Mouse (Mus musculus): ENCODE results near the gene Daxx. TPM values are rescaled to one million over a fixed set of nuclear protein-coding genes. Genes with fewer than 3 reads are reported as not detected.

The Daxx gene
- polyA plus RNA-seq, 1 experiment from 2014 or later = 39.1 TPM

DNA sequence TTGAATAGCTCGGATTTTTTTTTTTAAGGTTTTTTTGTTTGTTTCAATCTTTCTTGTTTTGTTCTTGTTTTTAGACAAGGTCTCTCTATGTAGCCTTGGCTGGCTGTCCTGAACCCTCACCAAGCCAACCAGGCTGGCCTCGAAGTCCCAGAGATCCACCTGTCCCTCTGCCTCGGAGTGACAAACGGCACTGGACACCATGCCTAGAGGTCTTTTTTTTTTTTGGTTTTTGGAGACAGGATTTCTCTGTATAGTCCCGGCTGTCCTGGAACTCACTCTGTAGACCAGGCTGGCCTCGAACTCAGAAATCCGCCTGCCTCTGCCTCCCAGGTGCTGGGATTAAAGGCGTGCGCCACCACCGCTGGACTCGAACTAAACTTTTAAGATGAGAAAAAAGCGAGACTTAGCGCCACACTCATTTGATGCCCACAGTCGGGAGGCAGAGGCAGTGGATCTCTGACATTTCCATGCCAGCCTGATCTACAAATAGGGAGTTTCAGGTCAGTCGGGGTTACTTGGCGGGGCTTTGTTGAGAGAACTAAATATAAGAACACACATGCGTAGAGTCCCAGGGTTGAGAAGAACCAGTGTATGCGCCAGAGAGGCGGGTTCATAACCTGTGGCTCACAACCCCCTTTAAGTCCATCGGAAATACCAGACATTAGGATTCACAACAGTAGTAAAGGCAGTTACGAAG is 19.2 kb downstream of the Daxx start:
- H3K27ac ChIP-seq = no peak overlapping the region
- H3K4me1 ChIP-seq = peaks cover 17% of the 10 kb centered on the region
- peak overlapping the region; percentile 53; the same call in 1 of the 2 replicates for H3K9ac ChIP-seq
- ATAC-seq (ENCODE audit: insufficient read depth, low FRiP score, low read depth) = no peak
- H3K4me2 ChIP-seq = peak overlapping the region; percentile 95
- no peaks in the 10 kb centered on the region for H3K27me3 ChIP-seq (replicated peaks)
- peak overlapping the region; percentile 81 for H3K4me3 ChIP-seq (replicated peaks)
- WGBS = 60% methylated on average over 21 of the region's 21 CpGs
- H3K9me3 ChIP-seq = no peaks in the 10 kb centered on the region
- H3K36me3 ChIP-seq = no peaks in the 10 kb centered on the region; the same call in 1 of the 2 replicates

DNA sequence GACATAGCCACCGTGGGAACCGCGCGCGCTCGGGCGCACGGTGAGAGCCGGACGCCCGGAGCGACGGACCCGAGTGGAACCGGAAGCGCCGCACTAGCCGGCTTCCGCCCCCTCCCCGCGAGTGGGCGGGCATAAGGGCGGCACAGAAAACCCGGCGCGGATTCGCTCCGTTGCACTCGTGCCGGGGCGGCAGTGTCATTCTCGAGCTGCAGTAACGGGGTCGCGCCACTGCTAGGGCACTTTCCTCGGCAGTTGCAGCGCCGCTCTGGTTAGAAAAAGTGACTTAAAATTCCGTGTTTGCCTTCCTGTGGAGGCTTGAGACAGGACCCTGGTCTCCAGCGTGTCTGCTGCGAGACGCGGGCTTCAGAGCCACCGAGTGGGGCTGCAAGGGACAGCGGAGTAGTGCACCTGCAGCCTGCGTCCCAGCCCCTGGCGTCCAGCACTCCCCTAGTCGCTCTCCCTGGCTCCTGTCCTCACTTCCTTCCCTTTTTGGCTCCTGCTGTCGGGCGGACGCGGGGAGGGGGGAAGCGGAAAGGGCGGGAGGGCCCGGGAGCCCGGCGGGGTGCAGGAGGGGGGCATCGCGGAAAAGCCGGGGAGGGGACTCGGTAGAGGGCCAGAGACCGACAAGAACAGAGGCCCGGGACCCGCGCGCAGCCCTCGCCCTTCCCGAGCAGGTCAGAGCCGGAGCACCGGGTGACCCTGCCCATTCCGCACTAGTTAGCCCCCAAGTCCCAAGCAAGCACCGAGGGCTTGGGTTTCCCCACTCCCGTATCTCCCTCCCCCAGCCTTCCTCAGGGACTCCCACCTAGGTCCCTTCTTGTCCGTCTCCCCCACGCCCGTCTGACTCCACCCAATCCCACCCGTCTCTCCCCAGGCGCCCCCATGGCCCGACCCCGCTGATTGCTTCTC is 20.4 kb downstream of the Daxx start, which contains the start of gene Rgl2:
Gene Rgl2, plus strand, starts transcription at position 173 of the 909 bp plus-strand sequence.
- Histone ChIP-seq H3K27me3 (replicated peaks) (no peaks in the 10 kb centered on the region), H3K4me1 (peaks cover 17% of the 10 kb centered on the region), H3K36me3 (no peaks in the 10 kb centered on the region; the same call in 1 of the 2 replicates), H3K9me3 (no peaks in the 10 kb centered on the region), H3K4me3 (replicated peaks) (peak within 1 kb of the TSS; percentile 81), H3K27ac (peak within 1 kb of the TSS; percentile 98), H3K4me2 (peak within 1 kb of the TSS; percentile 95), H3K9ac (peak within 1 kb of the TSS; percentile 68)
- WGBS = under 1% methylated on average over 75 of the region's 80 CpGs
- ATAC-seq (ENCODE audit: insufficient read depth, low FRiP score, low read depth) = peak; percentile 83

DNA sequence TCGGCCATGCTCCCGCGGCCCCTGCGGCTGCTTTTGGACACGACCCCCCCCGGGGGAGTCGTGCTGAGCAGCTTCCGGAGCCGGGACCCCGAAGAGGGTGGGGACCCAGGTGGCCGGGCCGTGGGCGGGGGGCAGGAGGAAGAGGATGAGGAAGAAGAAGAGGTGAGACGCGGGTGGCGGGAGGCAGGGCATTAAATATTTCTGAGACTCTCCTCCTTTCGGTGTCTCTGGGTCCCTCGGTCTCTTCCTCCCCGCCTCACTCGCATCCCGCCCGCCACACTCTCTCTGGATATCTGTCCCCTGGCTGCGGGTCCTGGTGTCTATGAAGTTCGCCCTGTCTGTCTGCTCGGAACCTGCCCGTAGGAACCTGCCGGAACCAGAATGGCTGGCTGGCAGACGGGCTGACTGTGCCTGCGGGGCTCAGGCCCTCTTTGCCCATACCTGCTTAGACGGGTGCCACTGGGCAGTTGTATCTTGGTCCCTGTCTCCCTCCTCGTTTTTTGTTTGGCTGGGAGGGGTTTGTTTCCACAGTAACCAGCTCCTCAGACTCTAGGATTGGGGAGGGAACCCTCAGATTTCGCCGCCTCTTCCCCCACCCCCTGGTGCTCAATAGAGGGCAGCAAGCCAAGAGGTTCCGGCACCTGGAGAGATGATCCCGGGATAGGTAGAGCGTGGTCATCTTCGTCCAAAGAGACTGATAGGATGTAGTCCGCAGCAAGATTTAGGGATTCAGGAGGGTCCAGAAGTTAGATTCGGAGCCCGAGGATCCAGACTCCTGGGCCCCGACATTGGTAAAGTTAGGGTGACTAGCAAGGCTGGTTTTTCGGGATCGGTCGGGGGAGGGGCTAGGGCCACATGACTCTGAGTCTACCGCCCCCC is 21.3 kb downstream of the Daxx start:
- H3K4me1 ChIP-seq = peaks cover 17% of the 10 kb centered on the region
- no peaks in the 10 kb centered on the region for H3K27me3 ChIP-seq (replicated peaks)
- peak overlapping the region; percentile 98 for H3K27ac ChIP-seq
- peak overlapping the region; percentile 68 for H3K9ac ChIP-seq
- H3K4me3 ChIP-seq (replicated peaks) = peak overlapping the region; percentile 81
- H3K4me2 ChIP-seq = peak overlapping the region; percentile 95
- H3K9me3 ChIP-seq = no peaks in the 10 kb centered on the region
- ATAC-seq (ENCODE audit: insufficient read depth, low FRiP score, low read depth) = peak; percentile 28; the same call in 1 of the 2 replicates
- under 1% methylated on average over 40 of the region's 45 CpGs for WGBS
- peaks cover 4% of the 10 kb centered on the region; the same call in 1 of the 2 replicates for H3K36me3 ChIP-seq

DNA sequence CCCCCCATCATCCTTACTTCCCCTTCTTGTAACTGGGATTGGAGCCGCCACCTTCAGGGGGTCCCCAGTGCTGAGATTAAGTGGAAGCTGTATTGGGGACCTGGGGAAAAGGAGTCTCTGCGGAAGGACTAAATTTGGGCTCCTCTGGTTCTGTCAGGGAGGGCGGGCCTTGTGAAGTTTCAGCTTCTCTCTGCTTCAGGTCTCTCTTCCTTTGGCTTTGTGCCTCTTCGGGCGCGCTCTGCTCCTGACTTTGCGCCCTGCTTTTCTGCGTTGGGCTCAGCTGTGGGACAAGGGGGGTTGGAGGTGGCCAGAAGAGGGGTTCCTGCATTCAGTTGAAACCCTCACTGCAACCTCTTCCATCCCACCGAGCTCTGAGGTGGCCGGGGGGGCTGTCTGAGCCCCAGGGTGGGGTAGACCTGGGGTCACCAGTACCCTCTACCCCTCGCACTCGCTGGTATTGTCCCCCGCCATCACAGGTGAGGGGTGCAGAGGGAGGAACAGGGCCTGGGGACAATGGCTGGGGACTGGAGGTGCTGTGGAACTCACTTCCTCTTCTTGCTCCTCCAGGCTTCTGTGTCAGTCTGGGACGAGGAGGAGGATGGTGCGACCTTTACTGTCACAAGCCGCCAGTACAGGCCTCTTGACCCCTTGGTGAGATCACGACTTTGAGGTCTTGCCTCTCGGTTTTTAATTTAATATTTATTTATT is 22.1 kb downstream of the Daxx start:
- Histone ChIP-seq H3K27me3 (replicated peaks) (no peaks in the 10 kb centered on the region), H3K4me1 (peaks cover 17% of the 10 kb centered on the region), H3K9ac (0 out of 2 replicates have a peak overlapping the region, but pooled peaks have one; percentile 10), H3K4me2 (peak overlapping the region; percentile 95), H3K36me3 (0 out of 2 replicates have a peak, but pooled peaks cover 7% of the 10 kb centered on the region), H3K27ac (peak overlapping the region; percentile 98), H3K4me3 (replicated peaks) (peak overlapping the region; percentile 81), H3K9me3 (no peaks in the 10 kb centered on the region)
- 41% methylated on average over 18 of the region's 18 CpGs for WGBS
- no peak for ATAC-seq (ENCODE audit: insufficient read depth, low FRiP score, low read depth)

DNA sequence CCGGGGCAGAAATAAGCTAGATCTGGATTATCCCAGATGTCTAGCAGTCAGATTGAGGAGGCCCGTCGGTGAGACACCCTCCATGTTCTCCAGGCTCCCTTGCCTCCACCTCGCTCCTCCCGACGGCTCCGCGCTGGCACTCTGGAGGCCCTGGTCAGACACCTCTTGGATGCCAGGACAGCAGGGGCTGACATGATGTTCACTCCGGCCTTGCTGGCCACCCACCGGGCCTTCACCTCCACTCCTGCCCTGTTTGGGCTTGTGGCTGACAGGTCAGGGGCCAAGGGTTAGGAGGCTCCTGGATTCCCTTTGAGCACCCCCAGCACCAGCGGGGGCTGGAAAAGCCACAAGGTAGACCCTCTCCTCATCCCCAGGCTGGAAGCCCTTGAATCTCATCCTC is 22.7 kb downstream of the Daxx start:
- Histone ChIP-seq H3K36me3 (peaks cover 8% of the 10 kb centered on the region; the same call in 1 of the 2 replicates), H3K27me3 (replicated peaks) (no peaks in the 10 kb centered on the region), H3K27ac (no peak overlapping the region), H3K4me1 (peaks cover 17% of the 10 kb centered on the region), H3K9ac (no peak overlapping the region), H3K9me3 (no peaks in the 10 kb centered on the region), H3K4me2 (no peak overlapping the region), H3K4me3 (replicated peaks) (no peak overlapping the region)
- 94% methylated on average over 11 of the region's 11 CpGs for WGBS
- no peak for ATAC-seq (ENCODE audit: insufficient read depth, low FRiP score, low read depth)

DNA sequence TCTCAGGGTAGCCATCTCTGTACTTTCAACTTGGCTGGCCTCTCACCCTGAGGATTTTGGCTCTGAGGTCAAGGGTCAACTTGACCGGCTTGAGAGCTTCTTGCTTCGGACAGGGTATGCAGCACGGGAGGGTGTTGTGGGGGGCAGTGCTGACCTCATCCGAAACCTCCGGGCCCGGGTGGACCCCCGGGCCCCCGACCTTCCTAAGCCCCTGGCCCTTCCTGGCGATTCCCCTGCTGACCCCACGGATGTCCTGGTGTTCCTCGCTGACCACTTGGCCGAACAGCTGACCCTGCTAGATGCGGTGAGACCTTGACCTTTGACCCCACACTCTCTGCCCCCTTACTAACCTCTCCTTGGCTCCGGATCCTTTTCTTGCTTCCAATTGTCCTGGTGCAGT is 23.2 kb downstream of the Daxx start:
- Histone ChIP-seq H3K4me1 (peaks cover 17% of the 10 kb centered on the region), H3K9ac (no peak overlapping the region), H3K36me3 (peaks cover 13% of the 10 kb centered on the region), H3K27ac (no peak overlapping the region), H3K4me2 (no peak overlapping the region), H3K4me3 (replicated peaks) (no peak overlapping the region), H3K27me3 (replicated peaks) (no peaks in the 10 kb centered on the region), H3K9me3 (no peaks in the 10 kb centered on the region)
- no peak for ATAC-seq (ENCODE audit: insufficient read depth, low FRiP score, low read depth)
- 91% methylated on average over 14 of the region's 14 CpGs for WGBS

DNA sequence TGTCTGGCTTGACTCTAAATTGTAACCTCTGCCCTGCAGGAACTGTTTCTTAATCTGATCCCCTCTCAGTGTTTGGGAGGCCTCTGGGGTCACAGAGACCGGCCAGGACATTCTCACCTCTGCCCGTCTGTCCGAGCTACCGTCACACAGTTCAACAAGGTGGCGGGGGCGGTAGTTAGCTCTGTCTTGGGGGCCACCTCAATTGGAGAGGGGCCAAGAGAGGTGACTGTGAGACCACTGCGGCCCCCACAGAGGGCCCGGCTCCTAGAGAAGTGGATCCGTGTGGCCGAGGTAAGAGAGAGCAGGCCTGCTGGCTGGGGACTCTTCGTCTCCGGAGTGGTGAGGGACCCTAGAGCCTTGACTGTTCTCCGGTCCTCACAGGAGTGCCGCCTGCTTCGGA is 23.8 kb downstream of the Daxx start:
- no peak overlapping the region for H3K4me2 ChIP-seq
- peaks cover 17% of the 10 kb centered on the region for H3K4me1 ChIP-seq
- H3K27ac ChIP-seq = no peak overlapping the region
- H3K9me3 ChIP-seq = no peaks in the 10 kb centered on the region
- no peak overlapping the region for H3K4me3 ChIP-seq (replicated peaks)
- H3K27me3 ChIP-seq (replicated peaks) = no peaks in the 10 kb centered on the region
- H3K36me3 ChIP-seq = peaks cover 15% of the 10 kb centered on the region
- no peak overlapping the region for H3K9ac ChIP-seq
- no peak for ATAC-seq (ENCODE audit: insufficient read depth, low FRiP score, low read depth)
- WGBS = 91% methylated on average over 15 of the region's 15 CpGs

DNA sequence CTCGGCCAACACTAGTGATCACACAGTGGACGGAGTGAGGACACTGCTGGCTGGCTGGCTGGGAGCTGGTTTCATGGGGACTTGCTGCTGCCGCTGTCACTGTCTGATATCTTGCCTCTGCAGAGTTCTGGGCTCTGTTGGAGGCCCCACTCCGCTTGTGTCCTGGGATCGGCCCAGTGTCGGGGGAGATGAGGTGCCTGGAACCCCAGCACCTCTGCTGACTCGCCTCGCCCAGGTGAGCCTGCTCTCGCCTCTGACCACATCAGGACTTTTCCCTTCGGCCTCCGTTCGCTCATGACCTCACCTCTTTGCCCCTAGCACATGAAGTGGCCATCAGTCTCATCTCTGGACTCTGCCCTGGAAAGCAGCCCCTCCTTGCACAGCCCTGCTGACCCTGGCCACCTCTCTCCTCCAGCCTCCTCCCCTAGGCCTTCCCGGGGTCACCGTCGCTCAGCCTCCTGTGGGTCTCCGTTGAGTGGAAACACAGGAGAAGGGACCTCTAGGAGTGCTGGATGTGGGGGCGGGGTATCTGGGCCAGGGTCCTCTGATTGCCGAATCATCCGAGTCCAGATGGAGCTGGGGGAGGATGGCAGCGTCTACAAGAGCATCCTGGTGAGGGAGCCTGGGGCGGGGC is 26.3 kb downstream of the Daxx start:
- Histone ChIP-seq H3K9ac (no peak overlapping the region), H3K27ac (no peak overlapping the region), H3K4me2 (no peak overlapping the region), H3K36me3 (peaks cover 20% of the 10 kb centered on the region), H3K27me3 (replicated peaks) (no peaks in the 10 kb centered on the region), H3K9me3 (no peaks in the 10 kb centered on the region), H3K4me3 (replicated peaks) (no peak overlapping the region), H3K4me1 (peaks cover 20% of the 10 kb centered on the region)
- ATAC-seq (ENCODE audit: insufficient read depth, low FRiP score, low read depth) = no peak
- 80% methylated on average over 21 of the region's 21 CpGs for WGBS

DNA sequence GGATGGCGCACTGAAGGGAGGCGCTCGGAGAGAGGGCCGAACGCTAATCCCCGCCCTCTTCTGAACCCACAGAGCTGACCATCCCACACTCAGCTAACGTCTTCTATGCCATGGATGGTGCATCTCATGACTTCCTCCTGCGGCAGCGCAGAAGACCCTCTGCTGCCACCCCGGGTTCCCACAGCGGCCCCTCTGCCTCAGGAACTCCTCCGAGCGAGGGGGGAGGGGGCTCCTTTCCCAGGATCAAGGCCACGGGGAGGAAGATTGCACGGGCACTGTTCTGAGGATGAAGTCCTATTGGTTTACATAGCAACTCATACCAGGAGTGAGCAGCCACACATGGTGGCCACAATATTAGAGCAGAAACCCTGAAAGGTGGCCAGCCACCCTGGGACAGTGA is 27.8 kb downstream of the Daxx start:
- Histone ChIP-seq H3K27ac (no peak overlapping the region), H3K4me3 (replicated peaks) (no peak overlapping the region), H3K27me3 (replicated peaks) (no peaks in the 10 kb centered on the region), H3K4me1 (peaks cover 23% of the 10 kb centered on the region), H3K9me3 (no peaks in the 10 kb centered on the region), H3K9ac (no peak overlapping the region), H3K36me3 (peaks cover 20% of the 10 kb centered on the region), H3K4me2 (no peak overlapping the region)
- WGBS = 79% methylated on average over 15 of the region's 15 CpGs
- no peak for ATAC-seq (ENCODE audit: insufficient read depth, low FRiP score, low read depth)

DNA sequence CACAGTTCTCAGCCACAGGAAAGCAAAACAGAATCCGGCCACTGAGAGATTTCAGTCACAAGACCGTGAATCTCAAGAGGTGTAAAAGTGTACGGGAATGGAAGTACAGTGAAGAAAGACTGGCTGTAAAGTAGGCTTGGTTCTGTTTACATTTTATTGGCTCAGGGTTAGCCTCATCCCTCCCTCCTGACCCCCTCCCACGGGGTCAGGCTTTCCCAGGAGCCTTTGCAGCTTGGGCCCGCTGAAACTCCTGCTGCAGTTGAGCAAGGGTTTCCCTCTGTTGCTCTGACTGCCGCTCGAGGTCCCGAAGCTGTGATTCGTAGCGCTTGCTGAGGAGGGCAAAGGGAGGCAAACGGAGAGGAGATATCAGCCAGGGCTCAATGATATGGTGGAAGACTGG is 29.6 kb downstream of the Daxx start:
- Histone ChIP-seq H3K4me1 (peaks cover 24% of the 10 kb centered on the region), H3K4me3 (replicated peaks) (peak overlapping the region; percentile 89; the same call in 1 of the 2 replicates), H3K36me3 (peaks cover 23% of the 10 kb centered on the region), H3K9ac (no peak overlapping the region), H3K9me3 (no peaks in the 10 kb centered on the region), H3K27ac (no peak overlapping the region), H3K4me2 (peak overlapping the region; percentile 94), H3K27me3 (replicated peaks) (no peaks in the 10 kb centered on the region)
- no peak for ATAC-seq (ENCODE audit: insufficient read depth, low FRiP score, low read depth)
- WGBS = 75% methylated on average over 11 of the region's 11 CpGs
